Mouse (Mus musculus): ENCODE results near the gene Rnf130.

GRCm38 (mm10) chr11:50154166-50154565 is 129.0 kb downstream of the Rnf130 start:
- no peak for TF ChIP-seq CTCF (IDR thresholded peaks at IDR 0.05; ENCODE audit: low read depth)
- no peak for TF ChIP-seq EP300 (IDR thresholded peaks at IDR 0.05; ENCODE audit: low read depth)
